Comparison of ENCODE assay signal across 11 mouse cellular contexts in genomic region chr1:23187446-23188206, GRCm38 (mm10).
DNase-seq lines count a peak whose midpoint lies in the region; ATAC-seq lines count a peak whose summit lies in the region.
"Had no signal": no experiment of that assay in that cellular context is flagged by ENCODE, and none has a peak within 500 bp of the region (broad histone marks: within the 10 kb centered on the region; RNA-seq: fewer than 3 reads in every experiment).

No protein-coding gene starts in this region.

- H3K4me3 ChIP-seq in midbrain, embryonic 11.5 days (ENCODE audit: low read depth, low read length): no peak overlapping the region
- H3K4me3 ChIP-seq in midbrain, embryonic 13.5 days (replicated peaks): no peak overlapping the region
- H3K4me3 ChIP-seq in heart, embryonic 13.5 days: 0 out of 2 replicates have a peak overlapping the region, but pooled peaks have one; percentile 14
- no peak overlapping the region for H3K4me3 ChIP-seq in liver, embryonic 11.5 days (ENCODE audit: low read depth, low read length)
- H3K4me3 ChIP-seq in forebrain, embryonic 10.5 days: no peak overlapping the region
- H3K4me3 ChIP-seq: hindbrain, embryonic 12.5 days; left cerebral cortex, adult 2 months had no signal

- ATAC-seq in midbrain, embryonic 11.5 days (ENCODE audit: low FRiP score): no peak
- ATAC-seq in midbrain, embryonic 13.5 days: no peak
- peak; percentile 70; the same call in 1 of the 2 replicates for ATAC-seq in heart, embryonic 13.5 days (ENCODE audit: extremely low read depth, insufficient number of reproducible peaks, low FRiP score, low TSS enrichment)
- ATAC-seq in liver, embryonic 11.5 days (replicated peaks; ENCODE audit: low FRiP score): peak; percentile 81
- no peak for ATAC-seq in CD4-positive, CD25-positive, alpha-beta regulatory T cell, adult 4 months

- 81% methylated on average over 6 of the region's 6 CpGs for WGBS in midbrain, embryonic 11.5 days
- 82% methylated on average over 6 of the region's 6 CpGs for WGBS in midbrain, embryonic 13.5 days
- WGBS in heart, embryonic 13.5 days: 26% methylated on average over 6 of the region's 6 CpGs
- WGBS in liver, embryonic 11.5 days: 61% methylated on average over 6 of the region's 6 CpGs
- WGBS in forebrain, embryonic 10.5 days: 76% methylated on average over 6 of the region's 6 CpGs

- no peaks in the 10 kb centered on the region for H3K9me3 ChIP-seq in midbrain, embryonic 11.5 days (ENCODE audit: control insufficient read depth, low read length)
- no peaks in the 10 kb centered on the region for H3K9me3 ChIP-seq in midbrain, embryonic 13.5 days
- no peaks in the 10 kb centered on the region for H3K9me3 ChIP-seq in heart, embryonic 13.5 days
- no peaks in the 10 kb centered on the region for H3K9me3 ChIP-seq in liver, embryonic 11.5 days (ENCODE audit: control insufficient read depth, low read length)
- H3K9me3 ChIP-seq in forebrain, embryonic 10.5 days: no peaks in the 10 kb centered on the region
- H3K9me3 ChIP-seq: hindbrain, embryonic 12.5 days had no signal

- no peaks in the 10 kb centered on the region for H3K36me3 ChIP-seq in midbrain, embryonic 11.5 days (ENCODE audit: control insufficient read depth, insufficient read depth, low read length)
- H3K36me3 ChIP-seq in midbrain, embryonic 13.5 days: no peaks in the 10 kb centered on the region
- no peaks in the 10 kb centered on the region for H3K36me3 ChIP-seq in heart, embryonic 13.5 days
- no peaks in the 10 kb centered on the region for H3K36me3 ChIP-seq in liver, embryonic 11.5 days (ENCODE audit: control insufficient read depth, insufficient read depth, low read length)
- H3K36me3 ChIP-seq in forebrain, embryonic 10.5 days (replicated peaks): no peaks in the 10 kb centered on the region
- H3K36me3 ChIP-seq: hindbrain, embryonic 12.5 days had no signal

- peak; percentile 54 for DNase-seq in midbrain, embryonic 11.5 days (ENCODE audit: low spot score, missing footprints)
- DNase-seq in liver, embryonic 11.5 days (ENCODE audit: low spot score): no peak
- DNase-seq in adrenal gland, postnatal 25 days: no peak
- no peak for DNase-seq in forebrain, embryonic 10.5 days (ENCODE audit: extremely low spot score, low spot score)
- DNase-seq: right cerebral cortex, postnatal 25 days; thymus, postnatal 36 days had no signal

- H3K9ac ChIP-seq in midbrain, embryonic 11.5 days (ENCODE audit: low read length): no peak overlapping the region
- no peak overlapping the region for H3K9ac ChIP-seq in midbrain, embryonic 13.5 days (replicated peaks)
- H3K9ac ChIP-seq in heart, embryonic 13.5 days: 0 out of 2 replicates have a peak overlapping the region, but pooled peaks have one; percentile 42
- no peak overlapping the region for H3K9ac ChIP-seq in liver, embryonic 11.5 days (ENCODE audit: low read depth, low read length)
- H3K9ac ChIP-seq: hindbrain, embryonic 12.5 days had no signal

- no peak overlapping the region for H3K4me2 ChIP-seq in midbrain, embryonic 11.5 days
- no peak overlapping the region for H3K4me2 ChIP-seq in midbrain, embryonic 13.5 days (replicated peaks)
- H3K4me2 ChIP-seq in heart, embryonic 13.5 days: peak overlapping the region; percentile 53
- H3K4me2 ChIP-seq in liver, embryonic 11.5 days: 0 out of 2 replicates have a peak overlapping the region, but pooled peaks have one; percentile 10
- H3K4me2 ChIP-seq: hindbrain, embryonic 12.5 days had no signal

- no peaks in the 10 kb centered on the region for H3K27me3 ChIP-seq in midbrain, embryonic 11.5 days (ENCODE audit: control insufficient read depth, insufficient read depth, low read length)
- H3K27me3 ChIP-seq in midbrain, embryonic 13.5 days: no peaks in the 10 kb centered on the region
- H3K27me3 ChIP-seq in heart, embryonic 13.5 days (replicated peaks): no peaks in the 10 kb centered on the region
- no peaks in the 10 kb centered on the region for H3K27me3 ChIP-seq in liver, embryonic 11.5 days (replicated peaks; ENCODE audit: control insufficient read depth, insufficient read depth, low read length)
- H3K27me3 ChIP-seq in forebrain, embryonic 10.5 days (ENCODE audit: poor library complexity, severe bottlenecking): no peaks in the 10 kb centered on the region
- H3K27me3 ChIP-seq: hindbrain, embryonic 12.5 days had no signal

- H3K27ac ChIP-seq in midbrain, embryonic 11.5 days (ENCODE audit: low read depth, low read length): no peak overlapping the region
- no peak overlapping the region for H3K27ac ChIP-seq in midbrain, embryonic 13.5 days
- H3K27ac ChIP-seq in heart, embryonic 13.5 days (replicated peaks): peak overlapping the region; percentile 95
- 0 out of 2 replicates have a peak overlapping the region, but pooled peaks have one; percentile 8 for H3K27ac ChIP-seq in liver, embryonic 11.5 days (ENCODE audit: low read depth, low read length)
- H3K27ac ChIP-seq in forebrain, embryonic 10.5 days: no peak overlapping the region
- H3K27ac ChIP-seq: hindbrain, embryonic 12.5 days; left cerebral cortex, adult 2 months had no signal

- no peaks in the 10 kb centered on the region for H3K4me1 ChIP-seq in midbrain, embryonic 11.5 days (ENCODE audit: control insufficient read depth, insufficient read depth, low read length)
- no peaks in the 10 kb centered on the region for H3K4me1 ChIP-seq in midbrain, embryonic 13.5 days (replicated peaks)
- peaks cover 17% of the 10 kb centered on the region for H3K4me1 ChIP-seq in heart, embryonic 13.5 days
- no peaks in the 10 kb centered on the region for H3K4me1 ChIP-seq in liver, embryonic 11.5 days (replicated peaks; ENCODE audit: control insufficient read depth, insufficient read depth, low read length)
- no peaks in the 10 kb centered on the region for H3K4me1 ChIP-seq in forebrain, embryonic 10.5 days
- H3K4me1 ChIP-seq: hindbrain, embryonic 12.5 days had no signal

Comparison
In these comparisons a context has a peak if more than half of its experiments do, and no peak if none do; other contexts are left out.
1. ATAC-seq: peak in heart, embryonic 13.5 days (single experiment) and liver, embryonic 11.5 days (single experiment); none in midbrain, embryonic 11.5 days (single experiment), midbrain, embryonic 13.5 days (single experiment) and CD4-positive, CD25-positive, alpha-beta regulatory T cell, adult 4 months (single experiment).
2. H3K27ac ChIP-seq: peak in heart, embryonic 13.5 days (single experiment) and liver, embryonic 11.5 days (single experiment); none in midbrain, embryonic 11.5 days (single experiment), midbrain, embryonic 13.5 days (single experiment) and forebrain, embryonic 10.5 days (single experiment).
3. H3K4me2 ChIP-seq: peak in heart, embryonic 13.5 days (single experiment) and liver, embryonic 11.5 days (single experiment); none in midbrain, embryonic 11.5 days (single experiment) and midbrain, embryonic 13.5 days (single experiment).